Mouse (Mus musculus): Measurements from ENCODE around the gene Bicc1. TPM values are rescaled to one million over a fixed set of nuclear protein-coding genes. Genes with fewer than 3 reads are reported as not detected.

Gene Bicc1
- polyA plus RNA-seq, 1 experiment, result 2.1 TPM

DNA sequence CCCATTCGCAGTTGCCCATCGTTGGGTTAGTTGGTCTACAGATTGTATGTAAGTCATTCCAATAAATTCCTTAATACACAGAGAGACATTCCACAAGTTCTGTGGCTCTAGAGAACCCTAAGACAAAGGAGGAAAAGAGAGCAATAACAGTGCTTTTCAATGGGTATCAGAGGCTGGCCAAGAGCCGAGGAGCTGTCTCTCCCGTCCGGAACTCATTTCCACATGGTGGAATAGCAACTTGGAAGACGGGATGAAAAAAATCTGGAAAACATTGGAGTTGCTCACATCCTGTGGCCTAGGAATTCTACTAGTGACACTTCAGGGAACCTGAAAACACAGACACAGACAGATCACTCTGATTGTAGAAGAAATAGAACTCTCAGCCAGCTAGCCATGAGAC lies 139.7 kb downstream of the Bicc1 start:
- no peak for DNase-seq (ENCODE audit: low read depth, low spot score)
- 91% methylated on average over 6 of the region's 6 CpGs for WGBS

- WGBS, result 88% methylated on average over 19 of the region's 19 CpGs
- DNase-seq (ENCODE audit: low read depth, low spot score), result no peak
Measured at GRCm38 (mm10) chr10:71009771-71010496, 149.6 kb downstream of the Bicc1 start.

DNA sequence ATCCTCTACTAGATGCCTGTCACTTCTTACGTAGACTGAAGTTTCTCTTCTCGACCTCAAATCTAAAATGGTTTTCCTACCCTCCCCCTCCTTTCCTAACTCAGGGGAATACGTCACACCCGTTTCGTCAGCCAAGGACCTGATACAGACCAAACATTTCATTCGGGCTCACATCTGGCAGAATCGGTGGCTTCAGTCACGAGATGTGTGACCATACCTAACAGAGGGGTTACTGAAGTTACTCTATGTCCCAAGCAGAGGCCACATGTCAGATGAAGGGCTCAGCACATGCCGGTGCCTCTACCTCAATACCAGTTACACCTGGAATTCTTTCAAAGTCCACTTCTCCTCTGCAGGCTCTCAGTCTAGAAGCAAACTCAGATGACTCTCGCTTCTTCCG lies 150.8 kb downstream of the Bicc1 start:
- WGBS, result 77% methylated on average over 11 of the region's 11 CpGs
- no peak for DNase-seq (ENCODE audit: low read depth, low spot score)

DNA sequence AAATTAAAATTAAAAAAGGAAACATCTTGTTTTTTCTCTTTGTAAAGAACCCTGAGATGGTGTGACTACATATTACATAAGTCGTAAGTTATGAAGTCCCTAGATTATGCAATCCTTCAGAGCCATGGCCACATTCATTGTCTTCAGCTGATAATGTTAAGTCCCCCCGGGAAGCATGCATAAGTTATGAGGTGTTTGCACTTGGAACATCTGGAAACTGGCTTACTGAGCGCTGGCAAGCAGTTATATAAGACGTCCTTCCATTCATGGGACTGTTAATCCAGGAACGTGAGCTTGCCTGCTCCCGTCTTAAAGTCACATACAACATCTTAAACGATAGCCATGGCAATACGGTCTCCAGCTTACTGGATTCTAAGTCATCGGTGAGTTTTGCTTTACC lies 151.5 kb downstream of the Bicc1 start:
- 77% methylated on average over 9 of the region's 9 CpGs for whole genome bisulfite sequencing
- DNase-seq (ENCODE audit: low read depth, low spot score), result no peak

DNA sequence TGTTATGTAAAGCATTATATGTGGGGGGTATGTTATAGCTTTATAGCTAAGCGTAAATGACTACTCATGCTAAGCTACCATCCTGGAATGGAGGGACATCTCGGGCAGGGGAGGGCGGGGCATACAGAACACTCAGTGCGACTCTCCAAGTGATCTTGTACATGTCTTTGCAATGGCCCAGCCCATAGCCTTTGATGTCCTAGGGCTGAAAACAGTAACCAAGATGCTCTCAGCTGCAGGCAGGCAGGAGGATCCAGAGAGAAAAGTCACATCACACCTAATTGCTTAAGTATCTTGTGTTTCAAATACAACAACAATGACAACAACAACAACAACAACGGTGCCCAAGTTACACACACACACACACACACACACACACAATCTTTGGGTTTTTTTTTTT lies 152.0 kb downstream of the Bicc1 start:
- DNase-seq (ENCODE audit: low read depth, low spot score), result no peak
- 73% methylated on average over 5 of the region's 5 CpGs for WGBS

- WGBS, result 94% methylated on average over 3 of the region's 3 CpGs
- DNase-seq (ENCODE audit: low read depth, low spot score), result no peak
Measured at GRCm38 (mm10) chr10:71007001-71007400, 152.5 kb downstream of the Bicc1 start.

GRCm38 (mm10) chr10:71002871-71003270 lies 156.6 kb downstream of the Bicc1 start:
- WGBS, result 88% methylated on average over 2 of the region's 2 CpGs
- DNase-seq (ENCODE audit: low read depth, low spot score), result no peak

DNA sequence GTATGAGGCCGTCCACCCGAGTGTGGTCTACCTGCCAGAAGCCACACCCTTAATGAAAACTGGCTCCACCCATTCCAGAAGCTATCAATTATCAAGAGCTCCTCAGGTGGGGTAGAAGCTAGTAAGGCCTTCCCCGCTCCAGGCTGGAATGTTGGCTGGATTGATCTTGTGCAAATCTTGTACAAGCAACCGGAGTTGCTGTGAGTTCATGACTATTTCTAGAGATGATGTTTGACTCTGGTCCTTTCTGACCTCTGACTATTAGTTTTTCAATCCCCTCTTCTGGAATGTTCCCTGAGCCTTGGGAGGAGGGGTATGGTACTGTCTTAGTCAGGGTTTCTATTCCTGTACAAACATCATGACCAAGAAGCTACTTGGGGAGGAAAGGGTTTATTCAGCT lies 157.3 kb downstream of the Bicc1 start:
- 94% methylated on average over 4 of the region's 4 CpGs for WGBS
- no peak for DNase-seq (ENCODE audit: low read depth, low spot score)

DNA sequence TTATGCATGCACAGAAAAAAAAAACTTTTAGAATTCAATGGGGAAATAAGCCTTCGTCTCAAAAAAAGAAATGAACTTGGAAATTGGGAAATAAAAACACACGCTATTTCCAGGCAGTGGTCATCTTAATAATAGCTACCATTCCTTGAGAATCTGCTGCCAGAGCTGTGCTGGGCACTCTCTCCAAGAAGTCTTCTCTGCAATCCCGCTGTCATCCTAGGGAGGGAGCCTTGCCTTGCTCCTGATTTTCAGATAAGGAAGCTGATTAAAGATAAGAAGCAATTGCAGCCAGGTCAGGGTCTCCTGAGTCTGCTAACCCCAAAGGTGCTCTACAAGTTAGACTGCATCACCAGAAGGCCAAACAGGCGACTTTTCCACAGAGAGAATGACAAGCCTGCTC lies 161.4 kb downstream of the Bicc1 start:
- DNase-seq (ENCODE audit: low read depth, low spot score), result no peak

DNA sequence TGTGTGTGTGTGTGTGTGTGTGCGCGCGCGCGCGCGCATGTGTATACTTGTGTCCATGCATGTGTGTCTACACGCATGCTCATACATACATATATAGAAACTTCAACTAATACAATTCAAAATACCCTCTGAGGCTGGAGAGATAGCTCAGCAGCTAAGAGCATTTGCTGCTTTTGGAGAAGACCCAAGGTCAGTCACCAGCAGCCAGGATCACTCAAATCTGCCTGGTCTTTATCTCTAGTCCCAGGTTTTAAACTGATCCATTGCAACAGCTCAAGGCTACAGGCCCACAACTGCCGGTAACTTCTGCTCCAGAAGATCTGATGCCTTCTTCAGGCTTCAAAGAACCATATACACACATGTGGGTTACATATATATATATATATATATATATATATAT lies 163.4 kb downstream of the Bicc1 start:
- 96% methylated on average over 9 of the region's 9 CpGs for WGBS
- no peak for DNase-seq (ENCODE audit: low read depth, low spot score)

More for the DNA sequence above, 161.4 kb downstream of the Bicc1 start:
- 43% methylated on average over 4 of the region's 4 CpGs for WGBS

GRCm38 (mm10) chr10:70994135-70994497 lies 165.4 kb downstream of the Bicc1 start:
- WGBS, result 98% methylated on average over 2 of the region's 2 CpGs
- no peak for DNase-seq (ENCODE audit: low read depth, low spot score)

DNA sequence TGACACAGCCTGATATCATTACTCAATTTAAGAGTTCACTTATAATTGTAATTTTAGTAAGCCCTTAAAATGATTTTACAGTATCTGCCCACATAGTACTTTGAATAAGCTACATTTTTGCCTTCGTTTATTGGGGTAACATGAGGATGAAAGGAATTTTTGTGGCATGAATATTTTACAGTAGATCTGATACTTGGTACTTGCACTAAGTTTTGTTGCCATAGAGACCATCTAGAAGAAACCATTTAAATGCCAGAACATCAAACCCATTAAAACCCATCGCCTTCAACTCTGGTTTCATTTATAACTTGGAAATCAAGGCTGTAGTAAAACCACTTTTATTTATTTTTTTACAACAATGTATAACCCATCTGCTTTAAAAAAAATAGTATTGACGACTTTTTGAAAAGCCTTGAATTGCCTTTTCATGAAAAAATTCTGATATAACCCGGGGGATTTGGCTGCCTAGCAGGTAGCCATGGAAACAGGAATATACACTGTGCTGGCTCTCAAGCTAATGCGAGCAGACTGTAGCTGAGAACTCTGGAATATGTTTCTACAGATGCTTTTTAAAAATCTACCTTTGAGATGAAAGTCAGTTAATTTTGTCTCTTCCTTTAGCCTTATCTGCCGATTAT lies 165.9 kb downstream of the Bicc1 start:
- 71% methylated on average over 6 of the region's 6 CpGs for WGBS
- DNase-seq (ENCODE audit: low read depth, low spot score), result no peak

DNA sequence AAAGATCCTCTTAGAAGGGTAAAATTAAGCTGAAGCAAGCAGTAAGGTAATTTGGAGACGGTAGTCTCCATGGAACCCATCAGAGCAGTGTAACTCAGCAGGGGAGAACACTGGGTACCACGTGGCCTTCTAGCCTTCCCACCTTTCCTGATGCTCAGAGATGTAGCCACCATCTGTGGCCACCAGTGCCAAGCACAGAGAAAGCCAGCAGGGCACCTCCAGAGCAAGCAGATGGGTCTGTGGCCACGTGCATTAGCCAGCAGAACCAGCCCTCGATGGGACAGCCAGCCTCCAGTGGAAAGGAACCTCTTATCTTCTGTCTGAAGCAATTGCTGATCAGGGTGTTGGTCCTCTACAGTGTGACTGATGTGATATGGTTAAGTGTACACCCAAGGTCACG lies 172.1 kb downstream of the Bicc1 start:
- WGBS, result 67% methylated on average over 5 of the region's 5 CpGs
- DNase-seq (ENCODE audit: low read depth, low spot score), result no peak

GRCm38 (mm10) chr10:70983036-70983670 lies 176.3 kb downstream of the Bicc1 start:
- DNase-seq (ENCODE audit: low read depth, low spot score), result no peak
- WGBS, result 53% methylated on average over 11 of the region's 11 CpGs

DNA sequence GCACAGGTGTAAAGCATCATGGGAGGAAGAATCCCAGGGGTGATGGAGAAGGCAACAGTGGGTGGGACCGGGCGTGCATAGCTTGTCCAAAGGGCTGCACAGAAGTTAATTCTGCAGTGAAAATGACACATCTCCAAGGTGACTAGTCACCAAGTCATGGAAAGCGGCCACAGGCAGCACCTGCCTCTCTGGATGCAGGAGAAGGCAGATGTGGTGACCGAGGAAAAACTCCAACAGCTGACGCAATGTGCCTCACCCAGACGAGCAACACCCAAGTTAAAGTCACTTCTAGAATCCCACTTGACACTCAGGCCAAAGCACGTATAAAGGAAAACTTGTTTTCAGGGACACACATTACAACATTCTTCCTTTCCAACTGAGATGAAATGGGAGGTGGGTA lies 177.3 kb downstream of the Bicc1 start:
- 84% methylated on average over 7 of the region's 7 CpGs for whole genome bisulfite sequencing

DNA sequence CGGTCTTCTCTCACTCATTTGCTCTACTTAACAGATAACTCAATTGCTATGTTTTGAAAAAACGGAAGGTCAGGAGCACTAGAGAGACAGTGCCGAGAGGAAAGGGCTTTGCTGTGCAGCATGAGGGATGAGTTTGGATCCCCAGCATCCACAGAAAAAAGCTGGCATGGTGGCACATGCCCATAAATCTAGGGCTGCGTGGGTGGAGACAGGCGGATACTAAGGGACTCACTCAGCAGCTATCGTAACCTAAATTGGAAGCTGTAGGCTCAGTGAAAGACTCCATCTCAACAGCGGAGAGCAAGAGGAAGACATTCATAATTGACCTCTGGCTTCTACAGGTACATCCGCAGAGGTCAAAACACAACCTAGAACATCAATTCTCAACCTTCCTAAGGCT lies 179.8 kb downstream of the Bicc1 start:
- DNase-seq (ENCODE audit: low read depth, low spot score), result no peak
- WGBS, result 88% methylated on average over 8 of the region's 8 CpGs

More for the DNA sequence above, 177.3 kb downstream of the Bicc1 start:
- no peak for DNase-seq (ENCODE audit: low read depth, low spot score)

DNA sequence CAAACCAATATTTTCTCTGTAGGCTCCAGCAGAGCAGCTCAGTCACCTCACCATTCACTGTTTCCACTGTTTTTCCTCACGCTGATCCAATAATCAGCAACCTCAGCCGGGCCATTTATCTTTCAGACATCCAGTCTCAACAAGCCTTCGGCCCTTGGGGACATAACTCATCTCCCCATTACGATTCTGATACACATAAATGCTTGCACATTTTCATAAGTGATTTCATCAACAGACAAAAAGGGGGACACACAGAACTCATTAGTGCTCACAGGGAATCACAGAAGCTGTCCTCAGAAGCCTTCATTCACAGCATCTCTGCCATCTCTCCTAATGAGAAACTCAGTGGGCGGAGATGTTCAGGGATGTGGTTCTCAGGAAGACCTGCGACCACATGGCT lies 182.4 kb downstream of the Bicc1 start:
- WGBS, result 69% methylated on average over 6 of the region's 6 CpGs
- DNase-seq (ENCODE audit: low read depth, low spot score), result no peak

DNA sequence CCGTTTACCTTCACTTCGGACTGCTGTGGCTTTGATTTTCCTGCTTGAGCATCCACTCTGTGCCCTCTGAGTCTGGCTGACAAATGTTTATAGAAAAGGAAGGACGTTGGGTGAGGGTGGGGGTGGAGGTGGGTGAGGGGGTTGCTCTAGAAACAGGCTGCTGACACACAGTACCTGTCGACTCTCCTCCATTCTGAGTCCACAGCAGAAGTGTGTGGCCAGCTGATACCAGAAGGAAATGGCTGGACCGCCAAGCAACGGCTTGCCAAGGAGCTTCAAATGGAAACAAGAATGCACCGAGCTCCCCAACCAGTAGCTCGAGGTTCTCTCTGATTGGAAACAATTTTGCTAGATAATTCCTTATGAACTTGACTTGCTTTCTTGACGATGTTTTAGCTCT lies 182.9 kb downstream of the Bicc1 start:
- 57% methylated on average over 9 of the region's 9 CpGs for WGBS
- DNase-seq (ENCODE audit: low read depth, low spot score), result no peak

- whole genome bisulfite sequencing, result 74% methylated on average over 11 of the region's 11 CpGs
- no peak for DNase-seq (ENCODE audit: low read depth, low spot score)
Measured at GRCm38 (mm10) chr10:70971156-70971555, 188.3 kb downstream of the Bicc1 start.

- 57% methylated on average over 13 of the region's 13 CpGs for WGBS
- DNase-seq (ENCODE audit: low read depth, low spot score), result no peak
Measured at GRCm38 (mm10) chr10:70968848-70969683, 190.4 kb downstream of the Bicc1 start.

Data from large intestine, adult 2 months (tissue).